Mouse (Mus musculus) liver, adult 2 months (tissue): ENCODE measurements around the gene Mthfd1. TPM values are rescaled to one million over a fixed set of nuclear protein-coding genes. Genes with fewer than 3 reads are reported as not detected.

Source experiments
- DNase-seq: peaks from one replicate; pipeline ENCODE4 v3.0.0-alpha.2; 2011; ENCODE audit warnings: low read depth, low spot score; ENCODE audit errors: extremely low read depth
- H3K27ac ChIP-seq: fragments of 200-500 bp; replicated peaks from 2 replicates; pipeline ENCODE4 v1.5.1; 2012; ENCODE audit warnings: low read depth, mild to moderate bottlenecking, control low read depth, inconsistent platforms, low read length; ENCODE audit not compliant: insufficient read depth
- H3K27me3 ChIP-seq: fragments of 200-500 bp; 2 replicates; pipeline ENCODE4 v1.6.1; 2012; ENCODE audit warnings: mild to moderate bottlenecking, moderate library complexity, low read length, inconsistent platforms; ENCODE audit not compliant: control insufficient read depth, insufficient read depth
- H3K36me3 ChIP-seq: fragments of 200-500 bp; 2 replicates; pipeline ENCODE4 v1.6.1; 2012; ENCODE audit warnings: low read length, inconsistent platforms; ENCODE audit not compliant: control insufficient read depth, insufficient read depth
- H3K4me1 ChIP-seq: fragments of 200-500 bp; 2 replicates; pipeline ENCODE4 v1.6.1; 2011; ENCODE audit warnings: low read length; ENCODE audit not compliant: control insufficient read depth, insufficient read depth
- H3K4me3 ChIP-seq: fragments of 200-500 bp; 2 replicates; pipeline ENCODE4 v1.5.1; 2011; ENCODE audit warnings: low read depth, mild to moderate bottlenecking, control low read depth, low read length, moderate library complexity; ENCODE audit not compliant: insufficient read depth
- H3K79me2 ChIP-seq: fragments of 200-500 bp; 2 replicates; pipeline ENCODE4 v1.6.1; 2012; ENCODE audit warnings: inconsistent platforms, mild to moderate bottlenecking, low read length, moderate library complexity; ENCODE audit not compliant: control insufficient read depth, insufficient read depth
- H3K9ac ChIP-seq: fragments of 200-500 bp; 2 replicates; pipeline ENCODE4 v1.6.1; 2012; ENCODE audit warnings: low read depth, mild to moderate bottlenecking, control low read depth, inconsistent platforms, low read length
- CTCF ChIP-seq: fragments of 200-500 bp; IDR thresholded peaks from 2 replicates; pipeline ENCODE4 v1.5.1; 2011; ENCODE audit warnings: low read depth, low read length, control low read depth
- POLR2A ChIP-seq: fragments of 200-500 bp; IDR thresholded peaks from 2 replicates; pipeline ENCODE4 v1.6.1; 2011; ENCODE audit warnings: low read length, control low read depth; ENCODE audit not compliant: insufficient read depth; ENCODE audit errors: extremely low read depth
- WGBS: fragments of 180-500 bp; shearing (Covaris S2); methylation state at CpG from one replicate; pipeline ENCODE4 v1.1.7; 2018; 5-methylcytosine and 5-hydroxymethylcytosine counted together
- polyA plus RNA-seq: library from polyadenylated mRNA; depleted of rRNA; stranded (reverse); fragments of >200 nt; gene quantifications from 2 replicates; pipeline ENCODE4 v1.2.3, GENCODE M21; 2012; rRNA removed
- total RNA-seq: library from RNA; depleted of rRNA; stranded (reverse); fragments of >200 nt; gene quantifications from 2 replicates; pipeline ENCODE4 v1.2.3, GENCODE M21; 2014; rRNA removed

The Mthfd1 gene
- total and polyA plus RNA-seq, 2 experiments, result 112 to 188 TPM

DNA sequence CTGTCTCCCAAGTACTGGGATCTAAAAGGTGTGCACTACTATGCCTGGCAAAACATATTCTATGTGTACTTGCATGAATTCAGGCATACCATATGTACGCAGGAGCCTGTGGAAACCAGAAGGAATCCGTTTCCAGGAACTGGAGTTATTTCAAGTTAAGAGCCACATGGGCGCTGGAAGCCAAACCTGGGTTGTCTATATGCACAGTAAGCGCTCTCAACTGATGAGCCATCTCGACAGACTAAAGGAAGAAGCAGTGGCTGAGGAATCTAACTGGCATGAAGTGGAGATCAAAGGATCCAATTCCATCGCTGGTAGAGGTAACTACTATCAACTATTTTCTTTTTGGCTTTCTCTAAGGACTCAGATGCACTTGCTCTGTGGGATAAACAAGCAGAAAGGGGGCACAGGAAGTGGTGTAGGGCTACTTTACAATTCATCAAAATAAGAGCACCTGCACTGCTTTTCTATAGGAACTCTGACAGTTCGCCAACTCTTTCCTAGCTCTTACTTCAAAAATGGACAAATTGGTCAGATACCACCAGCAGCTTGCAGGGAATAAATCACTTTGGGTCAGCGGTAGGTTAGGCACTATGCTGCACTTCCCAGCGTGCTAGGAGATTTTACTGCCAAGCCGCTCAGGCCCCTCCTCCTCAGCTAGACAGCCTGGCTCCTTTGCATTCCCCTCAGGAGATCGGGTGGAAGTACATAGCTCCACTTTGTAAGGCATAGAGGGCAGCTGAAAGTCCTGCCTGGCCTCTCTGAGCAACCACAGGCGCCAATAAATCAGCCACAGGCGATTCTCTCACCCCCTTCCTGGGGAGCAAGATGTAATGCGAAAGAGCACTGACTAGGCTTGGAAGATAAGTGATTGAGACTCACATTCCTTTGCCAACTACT, 112.2 kb downstream of the Mthfd1 start:
- DNase-seq, result no peak
- Histone ChIP-seq H3K9ac (no peak overlapping the region), H3K27me3 (no peaks in the 10 kb centered on the region), H3K4me3 (no peak overlapping the region), H3K79me2 (peaks cover 8% of the 10 kb centered on the region; the same call in 1 of the 2 replicates), H3K4me1 (peaks cover 3% of the 10 kb centered on the region; the same call in 1 of the 2 replicates), H3K27ac (no peak overlapping the region), H3K36me3 (no peaks in the 10 kb centered on the region)
- WGBS, result 65% methylated on average over 14 of the region's 14 CpGs
- no peak for TF ChIP-seq POLR2A
- no peak for TF ChIP-seq CTCF

DNA sequence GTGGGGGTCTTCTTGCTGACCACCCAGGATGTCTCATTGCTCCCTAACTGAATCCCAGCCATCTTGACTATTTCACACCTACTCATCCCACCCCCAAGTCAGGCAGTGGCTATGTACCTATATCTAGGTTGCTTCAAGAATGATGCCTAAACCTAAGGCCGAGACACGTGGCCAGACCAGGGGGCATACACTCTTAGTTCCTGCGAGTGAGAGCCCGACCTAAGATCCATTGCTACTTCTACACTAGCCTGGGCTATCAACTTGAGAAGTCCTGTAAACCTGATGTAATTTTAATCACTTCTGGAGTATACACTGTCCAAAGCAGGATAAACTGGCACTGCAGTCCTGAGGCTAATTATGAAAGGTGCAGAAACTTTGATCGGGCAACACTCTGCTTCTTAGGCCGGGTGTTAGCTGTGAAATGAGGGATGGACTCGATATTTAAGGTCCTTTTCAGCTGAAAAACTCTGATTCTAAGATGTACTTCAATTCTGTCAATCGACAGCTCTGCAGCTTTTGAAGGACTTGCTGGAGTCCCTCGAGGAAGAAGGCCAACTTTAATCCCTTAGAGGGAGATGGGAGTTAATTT, 113.2 kb downstream of the Mthfd1 start:
- WGBS, result 25% methylated on average over 9 of the region's 9 CpGs
- TF ChIP-seq POLR2A, result no peak
- no peak for TF ChIP-seq CTCF
- Histone ChIP-seq H3K27ac (no peak overlapping the region), H3K79me2 (peaks cover 16% of the 10 kb centered on the region; the same call in 1 of the 2 replicates), H3K9ac (peak overlapping the region; percentile 100), H3K4me3 (peak overlapping the region; percentile 98; the same call in 1 of the 2 replicates), H3K4me1 (peaks cover 3% of the 10 kb centered on the region; the same call in 1 of the 2 replicates), H3K27me3 (no peaks in the 10 kb centered on the region), H3K36me3 (no peaks in the 10 kb centered on the region)
- DNase-seq, result no peak

DNA sequence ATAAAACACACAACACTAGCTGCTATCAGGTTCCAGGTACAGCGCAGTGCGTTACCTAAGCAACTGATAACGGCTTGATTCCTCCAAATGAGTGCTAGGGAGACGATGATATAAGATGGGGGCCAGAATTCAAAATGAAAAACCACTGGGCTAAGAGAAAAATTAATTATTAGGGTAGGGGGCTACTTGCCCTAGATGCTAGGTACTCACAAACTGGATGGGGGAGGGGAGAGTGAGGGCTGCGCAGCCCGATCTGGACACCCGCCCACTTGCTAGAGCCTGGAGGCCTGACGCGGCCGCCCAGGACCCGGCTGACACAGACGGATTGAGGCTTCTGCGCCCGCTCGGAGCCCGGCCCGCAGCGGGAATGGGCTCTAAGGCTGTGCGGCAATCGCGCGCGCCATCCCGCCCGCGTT, 113.7 kb downstream of the Mthfd1 start:
- Histone ChIP-seq H3K27ac (peak overlapping the region; percentile 96), H3K36me3 (no peaks in the 10 kb centered on the region), H3K4me3 (peak overlapping the region; percentile 98), H3K4me1 (peaks cover 3% of the 10 kb centered on the region; the same call in 1 of the 2 replicates), H3K9ac (peak overlapping the region; percentile 100), H3K79me2 (peaks cover 16% of the 10 kb centered on the region; the same call in 1 of the 2 replicates), H3K27me3 (no peaks in the 10 kb centered on the region)
- no peak for TF ChIP-seq POLR2A
- no peak for TF ChIP-seq CTCF
- peak; percentile 31 for DNase-seq
- WGBS, result under 1% methylated on average over 26 of the region's 26 CpGs

Other genes starting within 250 kb of the Mthfd1 start
- gene Esr2, start 78.0 kb upstream of the Mthfd1 start, total RNA-seq, result not detected in 2 replicates
- not detected in 2 replicates for gene Esr2, start 78.0 kb upstream of the Mthfd1 start, polyA plus RNA-seq
- gene Tex21, start 8.6 kb upstream of the Mthfd1 start, total RNA-seq, result not detected in 2 replicates
- not detected in 2 replicates for gene Tex21, start 8.6 kb upstream of the Mthfd1 start, polyA plus RNA-seq
- gene Akap5, start 69.6 kb downstream of the Mthfd1 start, total RNA-seq, result 1.1 and 1.2 TPM in 2 replicates
- gene Akap5, start 69.6 kb downstream of the Mthfd1 start, polyA plus RNA-seq, result 0.12 and 0.17 TPM in 2 replicates
- 1.0 and 1.6 TPM in 2 replicates for gene Zbtb25, start 114.3 kb downstream of the Mthfd1 start, total RNA-seq
- 1.7 and 2.3 TPM in 2 replicates for gene Zbtb25, start 114.3 kb downstream of the Mthfd1 start, polyA plus RNA-seq
- gene Zbtb1, start 115.0 kb downstream of the Mthfd1 start, total RNA-seq, result 2.1 and 2.2 TPM in 2 replicates
- 0.60 and 0.70 TPM in 2 replicates for gene Zbtb1, start 115.0 kb downstream of the Mthfd1 start, polyA plus RNA-seq
- gene Hspa2, start 148.9 kb downstream of the Mthfd1 start, total RNA-seq, result 3.3 and 3.8 TPM in 2 replicates
- gene Hspa2, start 148.9 kb downstream of the Mthfd1 start, polyA plus RNA-seq, result 1.4 and 2.2 TPM in 2 replicates
- under 0.01 TPM in 1 of 2 replicates, not detected in the other for gene Ppp1r36, start 162.2 kb downstream of the Mthfd1 start, total RNA-seq
- gene Ppp1r36, start 162.2 kb downstream of the Mthfd1 start, polyA plus RNA-seq, result not detected in 2 replicates